Mouse (Mus musculus) cerebellum, adult 2 months (tissue): ENCODE data around the gene Gemin5. TPM values are rescaled to one million over a fixed set of nuclear protein-coding genes. Genes with fewer than 3 reads are reported as not detected.

Source experiments
- DNase-seq, 2 experiments: peaks; one replicate each; pipeline ENCODE4 v3.0.0; 2021
- H3K27ac ChIP-seq: fragments of 200-500 bp; 2 replicates; pipeline ENCODE4 v1.5.1; 2012; ENCODE audit warnings: low read length, control low read depth, inconsistent platforms; ENCODE audit not compliant: insufficient read depth
- H3K27me3 ChIP-seq: fragments of 200-500 bp; 2 replicates; pipeline ENCODE4 v1.6.1; 2012; ENCODE audit warnings: inconsistent platforms, mild to moderate bottlenecking, low read length, moderate library complexity; ENCODE audit not compliant: control insufficient read depth, insufficient read depth
- H3K4me1 ChIP-seq: fragments of 200-500 bp; 2 replicates; pipeline ENCODE4 v1.6.1; 2011; ENCODE audit warnings: low read length; ENCODE audit not compliant: control insufficient read depth, insufficient read depth
- H3K4me3 ChIP-seq: fragments of 200-500 bp; replicated peaks from 2 replicates; pipeline ENCODE3; 2011; ENCODE audit warnings: mild to moderate bottlenecking, low read depth, low read length, control low read depth; ENCODE audit not compliant: insufficient read depth
- CTCF ChIP-seq: fragments of 200-500 bp; IDR thresholded peaks from 2 replicates; pipeline ENCODE4 v1.5.1; 2011; ENCODE audit warnings: low read depth, mild to moderate bottlenecking, control low read depth, low read length, moderate library complexity, borderline replicate concordance; ENCODE audit not compliant: insufficient read depth
- POLR2A ChIP-seq: fragments of 200-500 bp; IDR thresholded peaks from 2 replicates; pipeline ENCODE4 v1.6.1; 2011; ENCODE audit warnings: low read length, control low read depth, borderline replicate concordance; ENCODE audit not compliant: insufficient read depth
- WGBS: fragments of 180-500 bp; shearing (Covaris S2); methylation state at CpG from one replicate; pipeline ENCODE4 v1.1.7; 2018; 5-methylcytosine and 5-hydroxymethylcytosine counted together
- polyA plus RNA-seq: library from polyadenylated mRNA; depleted of rRNA; stranded (reverse); fragments of >200 nt; gene quantifications from 2 replicates; pipeline ENCODE4 v1.2.3, GENCODE M21; 2012

The Gemin5 gene
- polyA plus RNA-seq, 1 experiment: 8.7 TPM

DNA sequence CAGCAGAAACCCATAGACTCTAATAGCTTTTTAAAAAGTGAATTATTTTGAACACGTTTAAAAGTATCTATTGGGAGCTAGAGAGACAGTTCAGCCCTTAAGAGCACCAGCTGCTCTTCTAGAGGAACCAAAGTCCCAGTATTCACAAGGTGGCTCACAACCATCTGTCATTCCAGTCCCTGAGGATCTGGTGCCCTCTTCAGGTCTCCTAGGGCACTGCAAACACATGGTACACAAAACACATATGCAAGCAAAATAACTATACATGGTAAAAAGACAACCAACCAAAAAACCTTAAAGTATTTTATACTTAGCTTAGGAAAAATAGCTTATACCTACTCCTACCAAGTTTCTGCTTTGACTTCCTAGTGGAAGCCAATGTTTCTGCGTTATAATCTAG is 3.3 kb downstream of the Gemin5 start:
- H3K27ac ChIP-seq: no peak overlapping the region
- no peak for DNase-seq
- no peaks in the 10 kb centered on the region for H3K4me1 ChIP-seq
- H3K4me3 ChIP-seq: no peak overlapping the region
- no peak for TF ChIP-seq POLR2A
- peak; percentile 21; the same call in 1 of the 2 replicates for TF ChIP-seq CTCF
- H3K27me3 ChIP-seq: no peaks in the 10 kb centered on the region
- WGBS: 93% methylated on average over 2 of the region's 2 CpGs

DNA sequence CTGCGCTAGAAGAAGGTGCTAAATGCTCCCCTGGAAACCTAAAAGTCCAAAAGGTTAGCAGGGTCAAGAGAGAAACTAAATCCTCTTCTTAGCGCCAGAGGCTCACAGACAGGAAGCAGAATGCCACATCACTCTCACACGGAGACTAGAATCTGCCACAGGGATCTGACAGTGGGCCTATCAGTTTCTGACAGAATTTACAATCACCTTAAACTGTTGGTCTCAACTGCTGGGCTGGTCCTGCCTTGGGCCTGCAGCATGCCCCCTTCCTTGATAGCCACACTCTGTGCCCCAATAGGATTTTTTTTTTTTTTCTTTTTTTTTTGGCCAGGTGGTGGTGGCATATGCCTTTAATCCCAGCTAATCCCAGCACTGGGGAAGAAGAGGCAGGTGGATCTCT is 11.5 kb downstream of the Gemin5 start:
- no peak for TF ChIP-seq CTCF
- TF ChIP-seq POLR2A: no peak
- H3K4me1 ChIP-seq: no peaks in the 10 kb centered on the region
- H3K4me3 ChIP-seq: no peak overlapping the region
- 92% methylated on average over 3 of the region's 3 CpGs for WGBS
- DNase-seq: no peak
- no peaks in the 10 kb centered on the region for H3K27me3 ChIP-seq
- no peak overlapping the region for H3K27ac ChIP-seq

DNA sequence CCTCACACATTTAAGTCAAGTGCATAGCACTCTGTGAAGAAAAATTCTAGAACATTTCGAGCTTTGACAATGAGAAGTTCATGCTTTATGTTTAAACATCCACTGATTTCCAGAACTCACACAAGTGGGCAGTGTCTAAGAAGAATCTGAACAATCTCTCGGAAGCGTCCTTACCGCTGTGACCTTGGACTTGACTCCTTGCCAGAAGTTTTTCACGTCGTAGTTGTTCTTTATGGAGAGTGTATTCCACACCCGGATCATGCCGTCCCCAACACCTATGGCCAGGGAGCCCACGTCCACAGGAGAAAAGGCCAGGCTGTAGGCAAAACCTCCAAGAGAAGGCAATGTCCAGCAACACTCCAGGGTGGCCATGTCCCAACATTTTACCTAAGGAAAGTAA is 12.9 kb downstream of the Gemin5 start:
- WGBS: 89% methylated on average over 9 of the region's 9 CpGs
- Histone ChIP-seq H3K27ac (no peak overlapping the region), H3K4me3 (no peak overlapping the region), H3K27me3 (no peaks in the 10 kb centered on the region), H3K4me1 (no peaks in the 10 kb centered on the region)
- no peak for TF ChIP-seq CTCF
- TF ChIP-seq POLR2A: no peak
- no peak for DNase-seq

DNA sequence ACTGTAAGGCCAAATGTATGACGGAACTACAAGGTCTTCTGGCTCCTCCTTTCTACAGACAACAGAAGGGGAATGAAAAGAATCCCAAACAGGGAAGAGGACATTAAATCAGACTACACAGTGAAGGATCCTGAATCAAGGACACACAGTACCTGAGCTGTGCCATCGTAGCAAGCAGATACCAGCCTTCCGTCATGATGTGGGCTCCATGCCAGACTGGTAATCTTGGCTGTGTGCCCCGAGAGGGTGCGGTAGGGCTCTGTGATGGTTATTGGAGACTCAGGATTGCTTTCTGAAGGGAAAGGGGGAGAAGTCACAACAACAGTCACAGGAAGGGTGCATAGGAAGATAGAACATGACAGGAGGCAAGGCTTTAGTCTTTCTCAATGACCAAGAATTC is 22.1 kb downstream of the Gemin5 start:
- Histone ChIP-seq H3K4me1 (peaks cover 4% of the 10 kb centered on the region; the same call in 1 of the 2 replicates), H3K4me3 (no peak overlapping the region), H3K27ac (no peak overlapping the region), H3K27me3 (no peaks in the 10 kb centered on the region)
- DNase-seq: peak; percentile 44 to 47
- WGBS: 19% methylated on average over 5 of the region's 5 CpGs
- TF ChIP-seq POLR2A (no peak), CTCF (no peak)

DNA sequence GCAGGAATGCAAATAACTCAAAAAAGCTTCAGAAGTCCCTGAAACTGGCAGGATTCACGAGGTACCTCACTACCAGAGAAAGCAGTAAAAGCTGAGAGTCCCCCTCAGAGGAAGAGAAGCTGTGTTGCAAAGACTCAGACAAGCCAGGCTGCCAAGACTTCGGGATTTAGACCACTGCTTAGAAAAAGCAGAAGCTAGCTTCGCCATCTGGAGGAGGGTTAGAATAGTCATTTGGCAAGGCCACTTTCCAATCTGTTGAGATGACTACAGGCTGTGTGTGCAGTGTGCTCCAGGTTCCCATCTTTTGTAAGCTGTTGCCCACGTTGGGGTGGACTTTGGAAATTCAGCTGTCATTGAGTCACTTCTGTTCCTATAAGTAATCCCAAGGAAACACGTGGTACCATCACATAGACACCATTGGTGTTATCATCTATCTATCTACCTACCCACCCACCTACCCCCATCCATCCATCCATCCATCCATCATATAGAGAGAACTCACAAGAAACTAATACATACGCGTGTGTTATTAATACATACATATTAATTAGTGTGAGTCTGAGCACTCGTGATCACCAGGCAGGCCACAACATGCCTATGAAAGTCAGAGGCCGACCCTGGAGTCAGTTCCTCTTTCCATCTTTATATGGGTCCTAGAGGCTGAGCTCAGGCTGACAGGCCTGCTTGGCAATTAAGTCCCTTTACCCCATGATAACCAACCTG is 24.5 kb downstream of the Gemin5 start:
- H3K27ac ChIP-seq: no peak overlapping the region

DNA sequence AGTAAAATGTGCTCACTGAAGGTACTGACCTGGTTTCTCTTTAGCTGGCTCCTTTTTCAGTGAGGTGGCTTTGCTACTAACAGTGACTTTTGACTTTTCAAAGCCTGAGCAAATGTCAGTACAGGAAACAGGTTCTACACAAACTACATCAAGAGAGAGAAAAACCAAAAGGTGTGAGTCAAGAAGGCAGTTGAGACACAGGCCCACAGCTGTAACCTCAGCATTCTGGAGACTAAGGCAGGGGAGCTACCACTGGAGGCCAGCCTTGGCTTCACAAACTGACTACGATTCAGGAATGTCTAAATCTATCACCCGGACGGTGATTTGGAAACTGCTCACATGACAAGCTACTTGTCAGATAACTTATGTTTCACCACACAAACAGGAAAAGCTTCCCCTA is 28.9 kb downstream of the Gemin5 start:
- TF ChIP-seq POLR2A (no peak), CTCF (no peak)
- WGBS: 85% methylated on average over 3 of the region's 3 CpGs
- H3K4me1 ChIP-seq: no peaks in the 10 kb centered on the region
- no peak overlapping the region for H3K4me3 ChIP-seq
- no peak overlapping the region for H3K27ac ChIP-seq
- no peaks in the 10 kb centered on the region for H3K27me3 ChIP-seq
- no peak for DNase-seq

More for the DNA sequence above, 24.5 kb downstream of the Gemin5 start:
- TF ChIP-seq POLR2A: no peak
- TF ChIP-seq CTCF: no peak
- no peaks in the 10 kb centered on the region for H3K27me3 ChIP-seq
- 55% methylated on average over 9 of the region's 9 CpGs for WGBS
- peaks cover 4% of the 10 kb centered on the region; the same call in 1 of the 2 replicates for H3K4me1 ChIP-seq
- no peak overlapping the region for H3K4me3 ChIP-seq
- peak in 1 of 2 experiments; percentile 44 for DNase-seq

DNA sequence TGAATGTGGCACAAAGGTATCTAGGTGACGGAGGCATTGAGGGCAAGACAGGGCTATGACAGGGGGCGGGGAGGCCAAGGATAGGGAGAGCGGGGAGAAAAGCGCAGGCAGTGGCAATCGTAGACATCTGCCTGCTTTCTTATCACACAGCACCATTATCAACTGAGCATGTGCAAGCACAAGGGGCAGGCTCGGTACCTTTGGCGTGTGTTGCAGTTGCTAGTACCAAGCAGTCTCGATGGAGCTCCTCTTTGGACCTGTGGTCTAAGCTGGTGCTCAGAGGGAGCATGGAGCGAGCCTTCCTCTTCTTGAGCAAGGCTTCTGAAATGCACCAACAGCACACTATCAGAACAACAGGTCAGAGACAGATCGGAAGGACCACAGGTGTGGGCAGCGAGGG is 29.5 kb downstream of the Gemin5 start:
- no peak overlapping the region for H3K4me3 ChIP-seq
- no peak for DNase-seq
- H3K27me3 ChIP-seq: no peaks in the 10 kb centered on the region
- TF ChIP-seq CTCF: no peak
- TF ChIP-seq POLR2A: no peak
- H3K4me1 ChIP-seq: no peaks in the 10 kb centered on the region
- no peak overlapping the region for H3K27ac ChIP-seq
- WGBS: 84% methylated on average over 11 of the region's 11 CpGs

DNA sequence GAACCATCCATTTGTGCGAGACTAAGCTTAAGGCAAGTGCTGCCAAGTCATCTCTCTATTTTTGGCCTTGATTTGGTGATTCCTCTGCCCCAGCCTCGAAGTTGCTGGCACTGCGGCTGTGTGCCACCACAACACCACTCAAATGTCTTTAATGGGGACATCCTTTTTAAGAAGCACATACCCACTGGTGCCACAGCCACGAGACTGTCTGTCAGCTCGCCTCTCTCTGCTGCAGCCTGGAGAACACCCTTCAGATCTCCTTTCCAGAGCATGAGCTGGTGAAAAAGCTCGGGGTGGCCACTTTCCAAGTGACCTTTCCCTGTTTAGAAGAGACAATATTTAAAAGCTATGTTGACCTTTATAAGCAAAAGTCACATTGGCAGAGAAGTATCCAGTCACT is 31.7 kb downstream of the Gemin5 start:
- no peak for DNase-seq
- Histone ChIP-seq H3K27ac (no peak overlapping the region), H3K27me3 (no peaks in the 10 kb centered on the region), H3K4me1 (no peaks in the 10 kb centered on the region), H3K4me3 (no peak overlapping the region)
- WGBS: 70% methylated on average over 6 of the region's 6 CpGs
- no peak for TF ChIP-seq POLR2A
- no peak for TF ChIP-seq CTCF
